Mouse (Mus musculus) myocyte (in vitro differentiated cells): ENCODE results near the gene Schip1.

Experiments used
- MAX ChIP-seq: IDR thresholded peaks from one replicate; pipeline ENCODE4 v1.6.1; 2011; ENCODE audit warnings: low read depth, mild to moderate bottlenecking, control low read depth
- POLR2AphosphoS2 ChIP-seq: IDR thresholded peaks from one replicate; pipeline ENCODE4 v1.6.1; 2011; ENCODE audit warnings: low read depth, control low read depth; ENCODE audit not compliant: insufficient read length
- REST ChIP-seq: IDR thresholded peaks from one replicate; pipeline ENCODE4 v1.6.1; 2011; ENCODE audit warnings: mild to moderate bottlenecking, control low read depth, moderate library complexity; ENCODE audit not compliant: insufficient read depth, insufficient read length

GRCm38 (mm10) chr3:68514717-68515116 lies 450.1 kb downstream of the Schip1 start:
- TF ChIP-seq MAX (no peak), POLR2AphosphoS2 (no peak), REST (no peak)
